Mouse (Mus musculus) liver, embryonic 15.5 days (tissue): Measurements from ENCODE around the gene Cdk14. TPM values are rescaled to one million over a fixed set of nuclear protein-coding genes. Genes with fewer than 3 reads are reported as not detected.

Experiments
- ATAC-seq: fragments of 200-750 bp; cut with Nextera tagmentation; 2 replicates; pipeline ENCODE4 v1.8.0; 2017; ENCODE audit warnings: moderate number of reproducible peaks, mild to moderate bottlenecking, moderate library complexity; ENCODE audit not compliant: insufficient read depth
- H3K27ac ChIP-seq: fragments of 300-500 bp; sonication (generic); replicated peaks from 2 replicates; pipeline ENCODE4 v1.5.1; 2015; ENCODE audit warnings: mild to moderate bottlenecking, inconsistent platforms
- H3K27me3 ChIP-seq: fragments of 300-500 bp; sonication (generic); 2 replicates; pipeline ENCODE4 v1.6.1; 2015; ENCODE audit warnings: mild to moderate bottlenecking, inconsistent platforms
- H3K36me3 ChIP-seq: fragments of 300-500 bp; sonication (generic); replicated peaks from 2 replicates; pipeline ENCODE4 v1.6.1; 2015; ENCODE audit warnings: moderate library complexity, mild to moderate bottlenecking, inconsistent platforms
- H3K4me1 ChIP-seq: fragments of 300-500 bp; sonication (generic); replicated peaks from 2 replicates; pipeline ENCODE4 v1.6.1; 2015; ENCODE audit warnings: inconsistent platforms
- H3K4me2 ChIP-seq: fragments of 300-500 bp; sonication (generic); 2 replicates; pipeline ENCODE4 v1.6.1; 2015; ENCODE audit warnings: moderate library complexity, mild to moderate bottlenecking, inconsistent platforms
- H3K4me3 ChIP-seq: fragments of 300-500 bp; sonication (generic); replicated peaks from 2 replicates; pipeline ENCODE4 v1.5.1; 2015; ENCODE audit warnings: mild to moderate bottlenecking, inconsistent platforms
- H3K9ac ChIP-seq: fragments of 300-500 bp; sonication (generic); 2 replicates; pipeline ENCODE4 v1.6.1; 2015; ENCODE audit warnings: moderate library complexity, mild to moderate bottlenecking, inconsistent platforms
- H3K9me3 ChIP-seq: fragments of 300-500 bp; sonication (generic); replicated peaks from 2 replicates; pipeline ENCODE4 v1.6.1; 2016; ENCODE audit warnings: inconsistent platforms
- WGBS: fragments of 180-500 bp; shearing (Covaris S2); methylation state at CpG from one replicate; pipeline ENCODE4 v1.1.7; 2015; ENCODE audit warnings: mixed read lengths; ENCODE audit not compliant: insufficient replicate concordance; 5-methylcytosine and 5-hydroxymethylcytosine counted together
- polyA plus RNA-seq: library from polyadenylated mRNA; unstranded; fragments of >200 nt; fragmentation: Nextera tagmentation; extraction: Ambion mirVana; gene quantifications from 2 replicates; pipeline ENCODE4 v1.2.1, GENCODE M21; 2015

The Cdk14 gene
- polyA plus RNA-seq, 1 experiment from 2014 or later = 1.2 TPM

GRCm38 (mm10) chr5:5365285-5366076, 54.6 kb downstream of the Cdk14 start:
- H3K4me1 ChIP-seq = no peaks in the 10 kb centered on the region
- H3K27me3 ChIP-seq = no peaks in the 10 kb centered on the region
- 62% methylated on average over 14 of the region's 14 CpGs for WGBS
- H3K27ac ChIP-seq = no peak overlapping the region
- 0 out of 2 replicates have a peak, but pooled peaks cover 4% of the 10 kb centered on the region for H3K9me3 ChIP-seq
- H3K4me2 ChIP-seq = no peak overlapping the region
- no peak overlapping the region for H3K9ac ChIP-seq
- H3K4me3 ChIP-seq = no peak overlapping the region
- H3K36me3 ChIP-seq = no peaks in the 10 kb centered on the region
- ATAC-seq = no peak

- no peak overlapping the region for H3K27ac ChIP-seq
- 85% methylated on average over 3 of the region's 3 CpGs for WGBS
- H3K9ac ChIP-seq = no peak overlapping the region
- H3K4me1 ChIP-seq = no peaks in the 10 kb centered on the region
- H3K9me3 ChIP-seq = 0 out of 2 replicates have a peak, but pooled peaks cover 4% of the 10 kb centered on the region
- no peaks in the 10 kb centered on the region for H3K36me3 ChIP-seq
- H3K27me3 ChIP-seq = no peaks in the 10 kb centered on the region
- no peak overlapping the region for H3K4me3 ChIP-seq
- no peak for ATAC-seq
- no peak overlapping the region for H3K4me2 ChIP-seq
Observed at GRCm38 (mm10) chr5:5361684-5362083, 58.4 kb downstream of the Cdk14 start.

- 75% methylated on average over 5 of the region's 5 CpGs for WGBS
- Histone ChIP-seq H3K27me3 (no peaks in the 10 kb centered on the region), H3K36me3 (no peaks in the 10 kb centered on the region), H3K9me3 (0 out of 2 replicates have a peak, but pooled peaks cover 4% of the 10 kb centered on the region), H3K27ac (no peak overlapping the region), H3K9ac (no peak overlapping the region), H3K4me3 (no peak overlapping the region), H3K4me2 (no peak overlapping the region), H3K4me1 (no peaks in the 10 kb centered on the region)
- no peak for ATAC-seq
Observed at GRCm38 (mm10) chr5:5360338-5360737, 59.8 kb downstream of the Cdk14 start.

GRCm38 (mm10) chr5:5359915-5360314, 60.2 kb downstream of the Cdk14 start:
- Histone ChIP-seq H3K27me3 (no peaks in the 10 kb centered on the region), H3K4me3 (no peak overlapping the region), H3K4me1 (no peaks in the 10 kb centered on the region), H3K4me2 (no peak overlapping the region), H3K9ac (no peak overlapping the region), H3K27ac (no peak overlapping the region), H3K9me3 (0 out of 2 replicates have a peak, but pooled peaks cover 4% of the 10 kb centered on the region), H3K36me3 (no peaks in the 10 kb centered on the region)
- WGBS = 60% methylated on average over 3 of the region's 3 CpGs
- no peak for ATAC-seq

- ATAC-seq = no peak
- 69% methylated on average over 5 of the region's 5 CpGs for WGBS
- H3K27me3 ChIP-seq = no peaks in the 10 kb centered on the region
- no peak overlapping the region for H3K27ac ChIP-seq
- no peaks in the 10 kb centered on the region for H3K4me1 ChIP-seq
- H3K36me3 ChIP-seq = no peaks in the 10 kb centered on the region
- H3K4me2 ChIP-seq = no peak overlapping the region
- H3K9ac ChIP-seq = no peak overlapping the region
- 0 out of 2 replicates have a peak, but pooled peaks cover 4% of the 10 kb centered on the region for H3K9me3 ChIP-seq
- no peak overlapping the region for H3K4me3 ChIP-seq
Observed at GRCm38 (mm10) chr5:5359370-5359769, 60.7 kb downstream of the Cdk14 start.

GRCm38 (mm10) chr5:5358019-5358717, 61.9 kb downstream of the Cdk14 start:
- 65% methylated on average over 18 of the region's 18 CpGs for whole genome bisulfite sequencing
- Histone ChIP-seq H3K4me3 (no peak overlapping the region), H3K36me3 (no peaks in the 10 kb centered on the region), H3K27ac (no peak overlapping the region), H3K4me2 (no peak overlapping the region), H3K9ac (no peak overlapping the region), H3K4me1 (no peaks in the 10 kb centered on the region), H3K27me3 (no peaks in the 10 kb centered on the region), H3K9me3 (0 out of 2 replicates have a peak, but pooled peaks cover 4% of the 10 kb centered on the region)
- no peak for ATAC-seq

GRCm38 (mm10) chr5:5354684-5355368, 65.3 kb downstream of the Cdk14 start:
- Histone ChIP-seq H3K27me3 (no peaks in the 10 kb centered on the region), H3K4me2 (no peak overlapping the region), H3K27ac (no peak overlapping the region), H3K4me1 (no peaks in the 10 kb centered on the region), H3K4me3 (no peak overlapping the region), H3K9me3 (no peaks in the 10 kb centered on the region), H3K36me3 (no peaks in the 10 kb centered on the region), H3K9ac (no peak overlapping the region)
- 48% methylated on average over 5 of the region's 5 CpGs for WGBS
- ATAC-seq = no peak

- Histone ChIP-seq H3K9me3 (no peaks in the 10 kb centered on the region), H3K36me3 (no peaks in the 10 kb centered on the region)
- 38% methylated on average over 1 of the region's 1 CpGs for WGBS
Observed at GRCm38 (mm10) chr5:5353946-5354345, 66.2 kb downstream of the Cdk14 start.

GRCm38 (mm10) chr5:5344646-5345045, 75.5 kb downstream of the Cdk14 start:
- H3K4me2 ChIP-seq = no peak overlapping the region

More at GRCm38 (mm10) chr5:5353946-5354345, 66.2 kb downstream of the Cdk14 start:
- Histone ChIP-seq H3K4me1 (no peaks in the 10 kb centered on the region), H3K27me3 (no peaks in the 10 kb centered on the region), H3K9ac (no peak overlapping the region), H3K27ac (no peak overlapping the region), H3K4me2 (no peak overlapping the region), H3K4me3 (no peak overlapping the region)
- no peak for ATAC-seq

GRCm38 (mm10) chr5:5343741-5344140, 76.4 kb downstream of the Cdk14 start:
- Histone ChIP-seq H3K4me1 (no peaks in the 10 kb centered on the region), H3K9me3 (no peaks in the 10 kb centered on the region), H3K27me3 (no peaks in the 10 kb centered on the region), H3K27ac (no peak overlapping the region), H3K4me2 (no peak overlapping the region), H3K36me3 (no peaks in the 10 kb centered on the region), H3K4me3 (no peak overlapping the region), H3K9ac (no peak overlapping the region)
- WGBS = 68% methylated on average over 2 of the region's 2 CpGs
- no peak for ATAC-seq

More at GRCm38 (mm10) chr5:5344646-5345045, 75.5 kb downstream of the Cdk14 start:
- no peaks in the 10 kb centered on the region for H3K36me3 ChIP-seq
- no peak overlapping the region for H3K4me3 ChIP-seq
- H3K27me3 ChIP-seq = no peaks in the 10 kb centered on the region
- whole genome bisulfite sequencing = 49% methylated on average over 5 of the region's 5 CpGs
- no peak overlapping the region for H3K27ac ChIP-seq
- H3K9ac ChIP-seq = no peak overlapping the region
- H3K4me1 ChIP-seq = no peaks in the 10 kb centered on the region
- H3K9me3 ChIP-seq = no peaks in the 10 kb centered on the region
- no peak for ATAC-seq

GRCm38 (mm10) chr5:5343267-5343666, 76.8 kb downstream of the Cdk14 start:
- H3K27me3 ChIP-seq = no peaks in the 10 kb centered on the region
- H3K9me3 ChIP-seq = no peaks in the 10 kb centered on the region
- no peak overlapping the region for H3K9ac ChIP-seq
- 50% methylated on average over 2 of the region's 2 CpGs for WGBS
- no peaks in the 10 kb centered on the region for H3K36me3 ChIP-seq
- ATAC-seq = no peak; the same call in 1 of the 2 replicates
- no peak overlapping the region for H3K4me3 ChIP-seq
- no peaks in the 10 kb centered on the region for H3K4me1 ChIP-seq
- no peak overlapping the region for H3K27ac ChIP-seq
- H3K4me2 ChIP-seq = no peak overlapping the region
